Mouse (Mus musculus) MEL (cell line): ENCODE results near the gene Bcl11b. TPM values are rescaled to one million over a fixed set of nuclear protein-coding genes. Genes with fewer than 3 reads are reported as not detected.

ENCODE experiments used
- DNase-seq: peaks from one replicate; pipeline ENCODE4 v3.0.0; 2011; ENCODE audit warnings: low read depth, low spot score
- H3K27ac ChIP-seq: 2 replicates; pipeline ENCODE4 v1.5.1; 2012; ENCODE audit warnings: low read depth, mild to moderate bottlenecking, control low read depth, low read length, moderate library complexity; ENCODE audit not compliant: control insufficient read depth
- H3K27me3 ChIP-seq, 2 experiments: fragments of 150-350 bp in 1 of 2; sonication (generic) in 1 of 2; 2 replicates each; pipeline ENCODE4 v1.6.1; 2012; ENCODE audit warnings: low read length in 2 of 2, mild to moderate bottlenecking in 2 of 2, improper control_type of control experiment in 1 of 2, moderate library complexity in 1 of 2; ENCODE audit not compliant: insufficient read depth in 2 of 2, control insufficient read depth in 1 of 2
- H3K36me3 ChIP-seq, 2 experiments: 2 replicates each; pipeline ENCODE4 v1.6.1; 2012 to 2014; ENCODE audit warnings: low read length in 2 of 2, improper control_type of control experiment in 1 of 2, inconsistent platforms in 1 of 2, mild to moderate bottlenecking in 1 of 2; ENCODE audit not compliant: insufficient read depth in 2 of 2, control insufficient read depth in 1 of 2
- H3K4me1 ChIP-seq, 2 experiments: fragments of 150-350 bp in 1 of 2; sonication (generic) in 1 of 2; 2 replicates each; pipeline ENCODE4 v1.6.1; 2012; ENCODE audit warnings: low read length in 2 of 2, improper control_type of control experiment in 1 of 2, mild to moderate bottlenecking in 1 of 2; ENCODE audit not compliant: insufficient read depth in 2 of 2, control insufficient read depth in 1 of 2
- H3K4me3 ChIP-seq, 2 experiments: fragments of 150-350 bp in 1 of 2; sonication (generic) in 1 of 2; 2 replicates each; pipeline ENCODE4 v1.5.1; 2012; ENCODE audit warnings: low read depth in 2 of 2, low read length in 2 of 2, mild to moderate bottlenecking in 2 of 2, moderate library complexity in 2 of 2, control low read depth in 1 of 2, improper control_type of control experiment in 1 of 2; ENCODE audit not compliant: control insufficient read depth in 1 of 2, insufficient read depth in 1 of 2
- H3K79me2 ChIP-seq: 2 replicates; pipeline ENCODE4 v1.6.1; 2012; ENCODE audit warnings: mild to moderate bottlenecking, low read length, moderate library complexity; ENCODE audit not compliant: control insufficient read depth, poor library complexity, insufficient read depth
- H3K9ac ChIP-seq: 2 replicates; pipeline ENCODE4 v1.6.1; 2012; ENCODE audit warnings: low read depth, mild to moderate bottlenecking, control low read depth, low read length, moderate library complexity; ENCODE audit not compliant: control insufficient read depth, poor library complexity, severe bottlenecking
- H3K9me3 ChIP-seq: fragments of 150-350 bp; sonication (generic); replicated peaks from 2 replicates; pipeline ENCODE4 v1.6.1; 2012; ENCODE audit warnings: mild to moderate bottlenecking, low read length, improper control_type of control experiment, moderate library complexity; ENCODE audit not compliant: insufficient read depth
- BHLHE40 ChIP-seq: IDR thresholded peaks from 2 replicates; pipeline ENCODE4 v1.6.1; 2012; ENCODE audit warnings: low read depth, mild to moderate bottlenecking, inconsistent platforms, low read length, improper control_type of control experiment, borderline replicate concordance
- CHD1 ChIP-seq: IDR thresholded peaks from 2 replicates; pipeline ENCODE4 v1.6.1; 2012; ENCODE audit warnings: low read depth, mild to moderate bottlenecking, inconsistent platforms, low read length, improper control_type of control experiment
- CHD2 ChIP-seq: IDR thresholded peaks from 2 replicates; pipeline ENCODE4 v1.6.1; 2011; ENCODE audit warnings: low read length, improper control_type of control experiment
- ELF1 ChIP-seq: IDR thresholded peaks from 2 replicates; pipeline ENCODE4 v1.6.1; 2014; ENCODE audit warnings: low read depth, mild to moderate bottlenecking, inconsistent platforms, low read length, improper control_type of control experiment, moderate library complexity
- ETS1 ChIP-seq: IDR thresholded peaks from 2 replicates; pipeline ENCODE4 v1.6.1; 2012; ENCODE audit warnings: low read depth, mild to moderate bottlenecking, inconsistent platforms, low read length, improper control_type of control experiment, moderate library complexity
- GABPA ChIP-seq: IDR thresholded peaks from 2 replicates; pipeline ENCODE4 v1.6.1; 2012; ENCODE audit warnings: low read depth, mild to moderate bottlenecking, inconsistent platforms, low read length, improper control_type of control experiment, moderate library complexity
- HCFC1 ChIP-seq: IDR thresholded peaks from 2 replicates; pipeline ENCODE4 v1.6.1; 2012; ENCODE audit warnings: low read depth, mild to moderate bottlenecking, inconsistent platforms, low read length, improper control_type of control experiment, moderate library complexity
- JUND ChIP-seq: IDR thresholded peaks from 2 replicates; pipeline ENCODE4 v1.6.1; 2011; ENCODE audit warnings: low read depth, mild to moderate bottlenecking, improper control_type of control experiment, low read length
- KAT2A ChIP-seq: conservative IDR thresholded peaks from 2 replicates; pipeline ENCODE4 v1.6.1; 2012; ENCODE audit warnings: low read depth, low read length, improper control_type of control experiment, inconsistent platforms
- MAFK ChIP-seq: IDR thresholded peaks from 2 replicates; pipeline ENCODE4 v1.6.1; 2011; ENCODE audit warnings: low read depth, mild to moderate bottlenecking, low read length, improper control_type of control experiment, borderline replicate concordance
- MAX ChIP-seq: IDR thresholded peaks from 2 replicates; pipeline ENCODE4 v1.6.1; 2011; ENCODE audit warnings: low read length, improper control_type of control experiment
- MAZ ChIP-seq: IDR thresholded peaks from 2 replicates; pipeline ENCODE4 v1.6.1; 2012; ENCODE audit warnings: low read depth, mild to moderate bottlenecking, inconsistent platforms, low read length, improper control_type of control experiment
- MEF2A ChIP-seq: IDR thresholded peaks from 2 replicates; pipeline ENCODE4 v1.6.1; 2014; ENCODE audit warnings: low read depth, mild to moderate bottlenecking, inconsistent platforms, low read length, improper control_type of control experiment; ENCODE audit not compliant: poor library complexity, insufficient replicate concordance, severe bottlenecking; ENCODE audit errors: extremely low read depth
- MXI1 ChIP-seq: IDR thresholded peaks from 2 replicates; pipeline ENCODE4 v1.6.1; 2011; ENCODE audit warnings: mild to moderate bottlenecking, low read depth, low read length, improper control_type of control experiment
- MYB ChIP-seq: IDR thresholded peaks from 2 replicates; pipeline ENCODE4 v1.6.1; 2011; ENCODE audit warnings: mild to moderate bottlenecking, low read depth, low read length, improper control_type of control experiment
- MYC ChIP-seq: IDR thresholded peaks from 2 replicates; pipeline ENCODE4 v1.6.1; 2011; ENCODE audit warnings: low read depth, mild to moderate bottlenecking, low read length, improper control_type of control experiment, moderate library complexity
- NELFE ChIP-seq: IDR thresholded peaks from 2 replicates; pipeline ENCODE4 v1.6.1; 2011; ENCODE audit warnings: low read depth, low read length, improper control_type of control experiment
- NRF1 ChIP-seq: IDR thresholded peaks from 2 replicates; pipeline ENCODE4 v1.6.1; 2014; ENCODE audit warnings: low read depth, mild to moderate bottlenecking, inconsistent platforms, low read length, improper control_type of control experiment, moderate library complexity; ENCODE audit not compliant: poor library complexity, insufficient read depth, severe bottlenecking
- POLR2A ChIP-seq, 2 experiments: IDR thresholded peaks; 2 replicates each; pipeline ENCODE4 v1.6.1; 2011 to 2012; ENCODE audit warnings: low read length in 2 of 2, mild to moderate bottlenecking in 2 of 2, control low read depth in 1 of 2, improper control_type of control experiment in 1 of 2, low read depth in 1 of 2, moderate library complexity in 1 of 2; ENCODE audit not compliant: control insufficient read depth in 1 of 2, insufficient read depth in 1 of 2, poor library complexity in 1 of 2
- POLR2AphosphoS2 ChIP-seq: IDR thresholded peaks from 2 replicates; pipeline ENCODE4 v1.6.1; 2011; ENCODE audit warnings: low read length, improper control_type of control experiment
- POLR2AphosphoS5 ChIP-seq: IDR thresholded peaks from 2 replicates; pipeline ENCODE4 v1.6.1; 2012; ENCODE audit warnings: low read depth, borderline replicate concordance, mild to moderate bottlenecking, inconsistent platforms, low read length, moderate library complexity, mixed read lengths
- RCOR1 ChIP-seq: IDR thresholded peaks from 2 replicates; pipeline ENCODE4 v1.6.1; 2012; ENCODE audit warnings: low read depth, mild to moderate bottlenecking, inconsistent platforms, low read length, improper control_type of control experiment
- SIN3A ChIP-seq: IDR thresholded peaks from 2 replicates; pipeline ENCODE4 v1.6.1; 2012; ENCODE audit warnings: low read length, improper control_type of control experiment, inconsistent platforms
- SMC3 ChIP-seq: IDR thresholded peaks from 2 replicates; pipeline ENCODE4 v1.6.1; 2011; ENCODE audit warnings: low read depth, low read length, improper control_type of control experiment
- TAL1 ChIP-seq: IDR thresholded peaks from 2 replicates; pipeline ENCODE4 v1.6.1; 2012; ENCODE audit warnings: mild to moderate bottlenecking, inconsistent platforms, low read length, moderate library complexity, mixed read lengths
- TBP ChIP-seq: IDR thresholded peaks from 2 replicates; pipeline ENCODE4 v1.8.0; 2011; ENCODE audit warnings: low read depth, low read length, improper control_type of control experiment
- TCF12 ChIP-seq: IDR thresholded peaks from 2 replicates; pipeline ENCODE4 v1.6.1; 2014; ENCODE audit warnings: low read depth, mild to moderate bottlenecking, inconsistent platforms, low read length, improper control_type of control experiment, moderate library complexity
- USF2 ChIP-seq, 2 experiments: IDR thresholded peaks; 2 replicates each; pipeline ENCODE4 v1.6.1; 2011 to 2012; ENCODE audit warnings: improper control_type of control experiment in 2 of 2, low read length in 2 of 2, borderline replicate concordance in 1 of 2, inconsistent platforms in 1 of 2, low read depth in 1 of 2, mild to moderate bottlenecking in 1 of 2; ENCODE audit not compliant: insufficient read depth in 1 of 2
- ZC3H11A ChIP-seq: IDR thresholded peaks from 2 replicates; pipeline ENCODE4 v1.6.1; 2012; ENCODE audit warnings: low read depth, mild to moderate bottlenecking, inconsistent platforms, low read length, improper control_type of control experiment
- ZNF384 ChIP-seq: IDR thresholded peaks from 2 replicates; pipeline ENCODE4 v1.6.1; 2012; ENCODE audit warnings: low read depth, mild to moderate bottlenecking, inconsistent platforms, low read length, improper control_type of control experiment
- polyA plus RNA-seq, 2 experiments: library from polyadenylated mRNA; stranded (reverse) in 1 of 2; unstranded in 1 of 2; fragments of >175 nt in 1 of 2; fragments of >200 nt in 1 of 2; gene quantifications; 2 replicates each; pipeline versions ENCODE4 v1.2.1 to v1.2.4; 2012; ENCODE audit warnings: low replicate concordance in 2 of 2, low read depth in 1 of 2; ENCODE audit not compliant: insufficient read length in 2 of 2, insufficient read depth in 1 of 2, missing spikeins in 1 of 2
- total RNA-seq: library from RNA; depleted of rRNA; stranded (reverse); fragments of 300-350 nt; gene quantifications from 2 replicates; pipeline ENCODE4 v1.2.3, GENCODE M21; 2012

Gene Bcl11b
- total and polyA plus RNA-seq, 3 experiments: not detected

DNA sequence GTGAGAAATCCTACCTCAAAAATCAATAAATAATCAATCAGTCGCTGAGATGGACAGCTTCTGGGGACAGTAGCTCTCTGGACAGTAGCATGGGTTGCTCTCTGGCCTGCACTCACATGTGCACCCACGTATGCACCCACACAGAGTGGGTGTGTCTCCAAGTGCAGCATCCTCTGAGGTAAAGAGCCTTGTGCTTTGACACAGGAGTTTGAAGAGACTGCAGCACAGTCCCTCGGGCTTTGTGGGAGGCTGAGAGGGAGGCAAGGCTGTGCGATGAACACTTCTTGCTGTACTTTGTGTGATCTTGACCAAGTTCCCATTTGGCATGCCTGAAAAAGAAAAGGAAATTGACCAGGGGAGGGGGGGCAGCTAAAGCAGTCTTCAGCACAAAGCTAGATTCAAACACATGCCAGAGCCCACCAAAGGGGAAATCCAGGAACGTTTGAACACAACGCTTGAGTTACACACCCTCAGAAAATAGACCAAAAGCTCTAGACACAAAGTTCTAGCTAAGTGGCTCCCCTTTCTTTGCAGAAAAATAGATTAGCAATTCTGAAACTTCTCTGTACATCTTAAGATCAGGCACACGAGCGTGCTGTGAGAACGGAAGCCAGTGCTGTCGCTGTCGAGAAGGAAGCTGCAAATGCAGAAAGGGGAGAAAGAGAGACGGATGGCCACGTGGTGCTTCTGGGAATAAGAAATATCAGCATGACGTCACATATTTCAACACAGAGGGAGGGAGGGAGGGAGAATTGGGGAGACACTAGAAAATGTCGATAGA is 19.6 kb upstream of the Bcl11b start:
- TF ChIP-seq POLR2A (IDR thresholded peaks at IDR 0.05; ENCODE audit: control insufficient read depth in 1 of 2, insufficient read depth in 1 of 2, low read depth in 1 of 2, low read length in 2 of 2, poor library complexity in 1 of 2) (no peak), ZNF384 (no peak), ETS1 (no peak), ELF1 (no peak), TCF12 (no peak), SMC3 (no peak), MEF2A (no peak), NELFE (no peak), KAT2A (no peak), MAFK (no peak), MAZ (no peak), MYC (no peak), HCFC1 (no peak), BHLHE40 (no peak), ZC3H11A (no peak), MAX (no peak), JUND (no peak), GABPA (no peak), SIN3A (no peak), CHD2 (no peak)
- no peaks in the 10 kb centered on the region for H3K27me3 ChIP-seq
- H3K79me2 ChIP-seq: no peaks in the 10 kb centered on the region
- no peak overlapping the region for H3K27ac ChIP-seq
- no peaks in the 10 kb centered on the region for H3K4me1 ChIP-seq
- no peak overlapping the region for H3K9ac ChIP-seq
- no peak for DNase-seq
- no peaks in the 10 kb centered on the region for H3K36me3 ChIP-seq
- H3K4me3 ChIP-seq: no peak overlapping the region
- no peaks in the 10 kb centered on the region for H3K9me3 ChIP-seq

- no peak overlapping the region for H3K4me3 ChIP-seq
- H3K27ac ChIP-seq: no peak overlapping the region
- DNase-seq: no peak
- H3K27me3 ChIP-seq: no peaks in the 10 kb centered on the region
- no peaks in the 10 kb centered on the region for H3K4me1 ChIP-seq
- H3K36me3 ChIP-seq: no peaks in the 10 kb centered on the region
- H3K9me3 ChIP-seq: no peaks in the 10 kb centered on the region
- TF ChIP-seq TBP: no peak
- TF ChIP-seq ETS1: no peak
- TF ChIP-seq TAL1: no peak
- no peak for TF ChIP-seq BHLHE40
- TF ChIP-seq RCOR1: no peak
- no peak for TF ChIP-seq MYC
- no peak for TF ChIP-seq NELFE
- TF ChIP-seq TCF12: no peak
- no peak for TF ChIP-seq CHD1
- no peak for TF ChIP-seq MAFK
- no peak for TF ChIP-seq USF2 (IDR thresholded peaks at IDR 0.05; ENCODE audit: borderline replicate concordance in 1 of 2, insufficient read depth in 1 of 2, low read depth in 1 of 2, low read length in 2 of 2)
- no peak for TF ChIP-seq MYB
- no peak for TF ChIP-seq MXI1
- TF ChIP-seq POLR2AphosphoS5: no peak
- TF ChIP-seq SIN3A: no peak
- no peak for TF ChIP-seq POLR2AphosphoS2
- no peak for TF ChIP-seq NRF1
- H3K9ac ChIP-seq: no peak overlapping the region
- no peaks in the 10 kb centered on the region for H3K79me2 ChIP-seq
Measured at GRCm38 (mm10) chr12:108012003-108012402, 8.6 kb upstream of the Bcl11b start.
